Mouse (Mus musculus): ENCODE data around the gene Il10. TPM values are rescaled to one million over a fixed set of nuclear protein-coding genes. Genes with fewer than 3 reads are reported as not detected.

Gene Il10
- polyA plus RNA-seq, 1 experiment from 2014 or later, result not detected

DNA sequence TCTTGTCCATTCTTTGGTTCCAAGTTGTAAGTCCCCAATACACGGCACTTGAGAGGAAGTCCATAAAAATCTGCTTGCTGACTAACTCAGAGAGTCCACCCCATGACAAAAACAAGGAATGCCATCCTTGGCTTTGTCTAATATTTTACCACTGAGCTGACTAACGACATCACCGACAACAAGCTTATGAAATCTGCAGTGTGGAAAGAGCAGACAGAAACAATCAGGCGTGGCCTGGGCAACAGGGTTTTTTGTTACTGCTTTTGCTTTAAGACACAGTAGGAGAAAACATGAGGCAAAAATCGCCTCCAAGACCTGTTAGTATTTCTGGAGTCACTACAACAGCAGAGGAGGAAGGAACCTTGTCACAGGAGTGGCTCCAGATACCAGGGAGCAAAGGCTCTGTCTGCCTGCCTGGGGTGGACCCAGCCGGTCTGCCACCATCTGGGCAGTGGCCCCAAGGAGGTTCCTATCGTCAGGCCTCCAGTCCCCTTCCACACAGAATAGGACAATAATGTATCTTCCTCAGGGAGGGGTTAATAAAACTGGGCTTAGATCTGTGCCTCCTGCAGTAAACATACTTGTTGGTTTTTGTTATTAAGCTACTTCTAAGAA is 52.8 kb downstream of the Il10 start:
- H3K4me2 ChIP-seq (ENCODE audit: low read length), result no peak overlapping the region
- no peak overlapping the region for H3K9ac ChIP-seq (ENCODE audit: low read length)
- no peak overlapping the region for H3K27ac ChIP-seq (ENCODE audit: low read depth)
- H3K27me3 ChIP-seq (replicated peaks; ENCODE audit: control insufficient read depth, insufficient read depth, low read length), result no peaks in the 10 kb centered on the region
- H3K4me1 ChIP-seq (replicated peaks; ENCODE audit: control insufficient read depth, insufficient read depth, low read length), result peaks cover 14% of the 10 kb centered on the region
- no peak overlapping the region for H3K4me3 ChIP-seq (ENCODE audit: low read depth, low read length)
- ATAC-seq (replicated peaks; ENCODE audit: low FRiP score, low TSS enrichment, low read depth) (no peak), DNase-seq (ENCODE audit: low spot score) (no peak)
- no peaks in the 10 kb centered on the region for H3K9me3 ChIP-seq (ENCODE audit: control insufficient read depth, low read length)
- H3K36me3 ChIP-seq (ENCODE audit: control insufficient read depth, insufficient read depth, low read length), result no peaks in the 10 kb centered on the region
- 85% methylated on average over 7 of the region's 7 CpGs for WGBS

DNA sequence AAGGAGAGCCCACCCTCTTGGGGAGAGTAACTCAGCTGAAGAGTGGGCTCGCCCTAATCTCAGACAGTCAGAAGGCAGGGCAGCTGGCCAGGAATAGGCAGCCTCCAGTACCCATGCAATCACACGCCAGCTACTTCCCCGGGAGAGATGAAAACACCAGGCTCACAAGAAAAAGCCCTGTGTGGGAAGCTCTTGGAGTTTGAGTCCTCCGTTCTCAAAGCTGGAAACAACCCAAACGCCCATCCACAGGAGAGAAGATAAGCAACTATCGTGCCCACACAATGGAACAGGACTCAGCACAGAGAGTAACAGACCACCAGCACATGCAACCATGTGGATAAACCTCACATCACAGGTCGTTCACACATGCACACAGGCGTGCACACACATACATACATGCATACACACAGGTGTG is 54.9 kb downstream of the Il10 start:
- ATAC-seq (replicated peaks; ENCODE audit: low FRiP score, low TSS enrichment, low read depth), result no peak
- Histone ChIP-seq H3K4me2 (ENCODE audit: low read length) (no peak overlapping the region), H3K9me3 (ENCODE audit: control insufficient read depth, low read length) (no peaks in the 10 kb centered on the region), H3K4me3 (ENCODE audit: low read depth, low read length) (no peak overlapping the region), H3K9ac (ENCODE audit: low read length) (no peak overlapping the region), H3K4me1 (replicated peaks; ENCODE audit: control insufficient read depth, insufficient read depth, low read length) (peaks cover 20% of the 10 kb centered on the region), H3K27me3 (replicated peaks; ENCODE audit: control insufficient read depth, insufficient read depth, low read length) (no peaks in the 10 kb centered on the region), H3K27ac (ENCODE audit: low read depth) (no peak overlapping the region), H3K36me3 (ENCODE audit: control insufficient read depth, insufficient read depth, low read length) (no peaks in the 10 kb centered on the region)
- 72% methylated on average over 8 of the region's 8 CpGs for WGBS
- no peak for DNase-seq (ENCODE audit: low spot score)

Other genes starting within 250 kb of the Il10 start
- gene Fcamr, start 218.9 kb upstream of the Il10 start, polyA plus RNA-seq (2014; fragmentation: Nextera tagmentation; extraction: Ambion mirVana), result 0.16 TPM in 1 of 2 replicates, not detected in the other
- gene Pigr, start 193.2 kb upstream of the Il10 start, polyA plus RNA-seq (2014; fragmentation: Nextera tagmentation; extraction: Ambion mirVana), result 0.71 and 0.76 TPM in 2 replicates
- gene Fcmr, start 154.2 kb upstream of the Il10 start, polyA plus RNA-seq (2014; fragmentation: Nextera tagmentation; extraction: Ambion mirVana), result 4.6 and 5.2 TPM in 2 replicates
- gene Il24, start 132.4 kb upstream of the Il10 start, polyA plus RNA-seq (2014; fragmentation: Nextera tagmentation; extraction: Ambion mirVana), result not detected in 2 replicates
- gene Il20, start 108.4 kb upstream of the Il10 start, polyA plus RNA-seq (2014; fragmentation: Nextera tagmentation; extraction: Ambion mirVana), result not detected in 2 replicates
- gene Il19, start 79.7 kb upstream of the Il10 start, polyA plus RNA-seq (2014; fragmentation: Nextera tagmentation; extraction: Ambion mirVana), result not detected in 2 replicates
- 58.1 and 62.4 TPM in 2 replicates for gene Mapkapk2, start 78.0 kb downstream of the Il10 start, polyA plus RNA-seq (2014; fragmentation: Nextera tagmentation; extraction: Ambion mirVana)
- gene Dyrk3, start 118.5 kb downstream of the Il10 start, polyA plus RNA-seq (2014; fragmentation: Nextera tagmentation; extraction: Ambion mirVana), result 5.6 and 5.7 TPM in 2 replicates
- 62.8 and 66.0 TPM in 2 replicates for gene Eif2d, start 133.3 kb downstream of the Il10 start, polyA plus RNA-seq (2014; fragmentation: Nextera tagmentation; extraction: Ambion mirVana)
- 2.7 and 2.9 TPM in 2 replicates for gene Rassf5, start 225.4 kb downstream of the Il10 start, polyA plus RNA-seq (2014; fragmentation: Nextera tagmentation; extraction: Ambion mirVana)

All from intestine, embryonic 14.5 days (tissue).